Mouse (Mus musculus): Measurements from ENCODE around the gene Lif. TPM values are rescaled to one million over a fixed set of nuclear protein-coding genes. Genes with fewer than 3 reads are reported as not detected.

Lif gene
- polyA plus RNA-seq, 1 experiment: 12.1 TPM

DNA sequence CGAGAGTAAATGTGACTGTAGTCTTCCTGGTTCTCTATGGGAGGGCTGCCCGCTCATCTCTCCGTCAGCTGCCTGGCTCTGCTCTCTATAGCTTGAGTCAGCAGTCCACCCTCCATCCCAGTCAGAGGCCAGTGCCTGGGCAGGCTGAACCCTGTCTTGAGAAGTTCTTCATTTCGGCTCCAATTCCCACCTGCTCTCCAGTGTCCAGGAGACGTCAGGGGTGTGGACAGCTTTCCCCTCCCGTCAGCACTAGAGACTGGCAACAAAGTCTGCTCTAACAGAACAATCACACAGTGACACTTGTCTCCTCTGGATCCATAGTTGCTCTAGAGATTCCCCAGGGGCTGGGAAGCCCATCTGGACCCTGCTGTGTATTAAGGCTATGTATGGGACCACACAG, 36.7 kb downstream of the Lif start:
- TF ChIP-seq EP300 (IDR thresholded peaks at IDR 0.05; ENCODE audit: insufficient read depth, low read depth, low read length) (no peak), POLR2A (IDR thresholded peaks at IDR 0.05; ENCODE audit: insufficient read depth, low read length) (no peak), CTCF (IDR thresholded peaks at IDR 0.05; ENCODE audit: low read depth, low read length) (no peak)
- Histone ChIP-seq H3K27ac (ENCODE audit: insufficient read depth, low read length) (no peak overlapping the region), H3K36me3 (ENCODE audit: control insufficient read depth, insufficient read depth, low read length, poor library complexity, severe bottlenecking) (no peaks in the 10 kb centered on the region), H3K9me3 (replicated peaks; ENCODE audit: control insufficient read depth, insufficient read depth, low read length, poor library complexity, severe bottlenecking) (no peaks in the 10 kb centered on the region), H3K4me1 (ENCODE audit: control insufficient read depth, insufficient read depth, low read length) (peaks cover 5% of the 10 kb centered on the region), H3K9ac (ENCODE audit: low read depth, poor library complexity, severe bottlenecking) (no peak overlapping the region), H3K27me3 (ENCODE audit: control insufficient read depth, insufficient read depth, low read length, poor library complexity, severe bottlenecking) (no peaks in the 10 kb centered on the region), H3K4me3 (ENCODE audit: low read depth, low read length) (no peak overlapping the region)

DNA sequence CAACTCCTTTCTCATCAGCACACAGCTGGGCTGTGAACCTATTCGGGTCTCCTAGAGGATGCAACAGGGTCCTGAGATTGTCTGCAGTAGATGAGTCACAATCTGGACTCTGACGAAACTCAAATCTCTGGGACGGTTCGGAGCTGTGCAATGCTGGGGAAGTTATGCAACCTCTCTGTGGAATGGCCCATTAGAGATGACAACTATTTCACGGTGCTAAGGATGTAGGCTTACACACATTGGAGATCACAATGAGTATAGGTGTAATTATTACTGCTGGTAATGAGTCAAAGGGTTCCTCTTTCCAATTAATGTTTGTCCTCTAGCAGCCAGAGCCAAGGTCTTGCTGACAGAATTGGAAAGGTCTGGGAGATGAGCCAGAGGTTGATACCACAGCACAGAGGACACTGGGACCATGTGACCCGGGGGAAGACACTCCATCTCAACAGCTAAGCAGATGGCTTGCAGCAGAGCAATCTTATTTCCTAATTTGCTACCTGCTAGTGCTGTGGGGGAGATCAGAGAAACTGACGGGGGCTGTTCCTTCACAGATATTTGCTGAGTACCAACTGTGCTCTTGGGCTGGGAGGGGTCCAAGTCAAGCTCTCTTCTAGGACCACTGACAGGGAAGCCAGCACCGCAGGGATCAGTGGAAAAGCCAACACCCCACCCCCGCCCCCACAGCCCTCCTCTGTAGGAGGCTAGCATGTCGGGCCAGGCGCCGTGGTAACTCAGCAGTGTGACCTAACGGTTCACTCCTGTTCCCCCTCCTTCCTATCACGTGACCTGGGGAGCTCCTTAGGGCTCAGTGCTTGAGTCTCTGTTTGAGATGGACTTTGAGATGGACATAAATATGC, 37.4 kb downstream of the Lif start:
- no peak overlapping the region for H3K4me3 ChIP-seq (ENCODE audit: low read depth, low read length)
- TF ChIP-seq POLR2A (IDR thresholded peaks at IDR 0.05; ENCODE audit: insufficient read depth, low read length) (no peak), EP300 (IDR thresholded peaks at IDR 0.05; ENCODE audit: insufficient read depth, low read depth, low read length) (no peak), CTCF (IDR thresholded peaks at IDR 0.05; ENCODE audit: low read depth, low read length) (no peak)
- no peak overlapping the region for H3K9ac ChIP-seq (ENCODE audit: low read depth, poor library complexity, severe bottlenecking)
- H3K9me3 ChIP-seq (replicated peaks; ENCODE audit: control insufficient read depth, insufficient read depth, low read length, poor library complexity, severe bottlenecking): no peaks in the 10 kb centered on the region
- H3K36me3 ChIP-seq (ENCODE audit: control insufficient read depth, insufficient read depth, low read length, poor library complexity, severe bottlenecking): no peaks in the 10 kb centered on the region
- no peaks in the 10 kb centered on the region for H3K27me3 ChIP-seq (ENCODE audit: control insufficient read depth, insufficient read depth, low read length, poor library complexity, severe bottlenecking)
- H3K27ac ChIP-seq (ENCODE audit: insufficient read depth, low read length): no peak overlapping the region
- peaks cover 5% of the 10 kb centered on the region for H3K4me1 ChIP-seq (ENCODE audit: control insufficient read depth, insufficient read depth, low read length)

DNA sequence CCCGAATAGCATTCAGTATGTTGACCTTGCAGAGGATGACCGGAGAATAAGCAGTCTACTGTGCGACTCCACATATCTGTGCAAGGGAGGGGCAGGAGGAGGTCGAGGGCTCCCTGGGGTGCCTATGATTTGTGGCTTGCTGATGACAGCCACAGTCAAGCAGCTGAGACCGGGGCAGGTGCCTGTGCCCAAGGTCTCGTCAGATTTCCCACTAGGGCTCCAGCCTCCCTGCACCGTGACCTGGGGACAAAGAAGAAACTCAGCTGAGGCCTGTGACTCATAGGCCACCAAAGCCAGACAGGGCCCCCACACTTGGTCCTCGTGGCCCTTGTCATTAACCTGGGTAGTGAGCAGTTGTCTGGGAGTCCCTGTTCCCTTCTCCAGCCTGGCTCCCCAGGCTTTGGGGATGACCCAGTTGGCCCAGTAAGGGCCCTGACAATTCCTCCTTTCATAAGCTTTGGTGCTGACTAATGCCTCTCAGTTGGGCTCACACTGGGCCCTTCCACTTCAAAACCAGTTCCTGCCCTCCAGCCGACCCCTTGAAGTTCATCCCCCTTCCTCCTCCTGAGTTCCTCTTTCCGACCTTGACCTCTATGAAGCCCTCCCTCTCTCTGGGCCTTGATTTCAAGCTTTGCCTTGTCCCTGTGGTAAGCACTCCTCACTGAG, 39.4 kb downstream of the Lif start:
- TF ChIP-seq CTCF (IDR thresholded peaks at IDR 0.05; ENCODE audit: low read depth, low read length) (no peak), POLR2A (IDR thresholded peaks at IDR 0.05; ENCODE audit: insufficient read depth, low read length) (no peak), EP300 (IDR thresholded peaks at IDR 0.05; ENCODE audit: insufficient read depth, low read depth, low read length) (no peak)
- Histone ChIP-seq H3K9ac (ENCODE audit: low read depth, poor library complexity, severe bottlenecking) (no peak overlapping the region), H3K9me3 (replicated peaks; ENCODE audit: control insufficient read depth, insufficient read depth, low read length, poor library complexity, severe bottlenecking) (no peaks in the 10 kb centered on the region), H3K36me3 (ENCODE audit: control insufficient read depth, insufficient read depth, low read length, poor library complexity, severe bottlenecking) (no peaks in the 10 kb centered on the region), H3K4me3 (ENCODE audit: low read depth, low read length) (no peak overlapping the region), H3K27me3 (ENCODE audit: control insufficient read depth, insufficient read depth, low read length, poor library complexity, severe bottlenecking) (no peaks in the 10 kb centered on the region), H3K4me1 (ENCODE audit: control insufficient read depth, insufficient read depth, low read length) (peaks cover 5% of the 10 kb centered on the region), H3K27ac (ENCODE audit: insufficient read depth, low read length) (no peak overlapping the region)

DNA sequence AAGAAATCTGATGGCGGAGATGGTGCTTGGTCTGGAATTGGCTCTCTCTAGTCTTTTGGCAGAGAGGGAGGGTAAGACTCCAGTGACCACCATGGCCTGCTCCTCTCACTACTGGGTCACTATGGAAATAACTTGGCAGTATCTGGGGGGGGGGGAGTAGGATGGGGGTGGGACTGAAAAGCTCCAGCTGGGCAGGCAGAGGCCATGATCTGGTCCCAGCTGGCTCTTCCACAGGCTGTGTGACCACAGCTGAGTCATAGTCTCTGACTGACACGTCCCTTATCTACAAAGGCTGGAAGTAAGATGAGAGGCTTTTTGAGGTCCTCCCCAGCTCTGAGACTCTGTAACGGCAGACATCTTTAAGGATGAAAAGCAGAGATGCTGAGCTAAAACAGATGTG, 40.4 kb downstream of the Lif start:
- H3K9me3 ChIP-seq (replicated peaks; ENCODE audit: control insufficient read depth, insufficient read depth, low read length, poor library complexity, severe bottlenecking): no peaks in the 10 kb centered on the region
- no peak for TF ChIP-seq EP300 (IDR thresholded peaks at IDR 0.05; ENCODE audit: insufficient read depth, low read depth, low read length)
- no peak for TF ChIP-seq POLR2A (IDR thresholded peaks at IDR 0.05; ENCODE audit: insufficient read depth, low read length)
- TF ChIP-seq CTCF (IDR thresholded peaks at IDR 0.05; ENCODE audit: low read depth, low read length): no peak
- no peak overlapping the region for H3K4me3 ChIP-seq (ENCODE audit: low read depth, low read length)
- no peaks in the 10 kb centered on the region for H3K36me3 ChIP-seq (ENCODE audit: control insufficient read depth, insufficient read depth, low read length, poor library complexity, severe bottlenecking)
- H3K9ac ChIP-seq (ENCODE audit: low read depth, poor library complexity, severe bottlenecking): no peak overlapping the region
- H3K4me1 ChIP-seq (ENCODE audit: control insufficient read depth, insufficient read depth, low read length): peaks cover 8% of the 10 kb centered on the region
- H3K27ac ChIP-seq (ENCODE audit: insufficient read depth, low read length): no peak overlapping the region
- no peaks in the 10 kb centered on the region for H3K27me3 ChIP-seq (ENCODE audit: control insufficient read depth, insufficient read depth, low read length, poor library complexity, severe bottlenecking)

DNA sequence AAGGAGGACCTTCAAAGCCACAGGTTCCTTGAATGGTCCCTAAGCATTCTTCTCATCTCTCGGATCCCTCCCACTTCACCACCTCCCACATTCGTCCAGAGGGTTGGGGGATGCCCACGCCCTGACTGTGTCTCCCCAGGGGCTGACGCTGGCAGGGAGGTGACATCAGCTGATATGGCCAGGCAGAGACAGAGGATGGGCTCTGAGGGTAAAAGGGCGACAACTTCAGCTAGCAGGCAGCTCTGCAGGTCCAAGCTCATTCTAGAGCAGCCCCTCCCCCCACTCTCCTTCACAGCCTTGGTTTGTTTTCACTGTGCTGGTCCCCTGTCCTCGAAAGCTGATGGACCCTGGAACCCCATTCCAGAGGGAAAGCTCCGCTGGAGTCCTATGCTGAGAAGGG, 41.3 kb downstream of the Lif start:
- H3K4me1 ChIP-seq (ENCODE audit: control insufficient read depth, insufficient read depth, low read length): peaks cover 13% of the 10 kb centered on the region
- no peak for TF ChIP-seq POLR2A (IDR thresholded peaks at IDR 0.05; ENCODE audit: insufficient read depth, low read length)
- no peak for TF ChIP-seq EP300 (IDR thresholded peaks at IDR 0.05; ENCODE audit: insufficient read depth, low read depth, low read length)
- TF ChIP-seq CTCF (IDR thresholded peaks at IDR 0.05; ENCODE audit: low read depth, low read length): no peak
- H3K27ac ChIP-seq (ENCODE audit: insufficient read depth, low read length): peak overlapping the region; percentile 37; the same call in 1 of the 2 replicates
- H3K27me3 ChIP-seq (ENCODE audit: control insufficient read depth, insufficient read depth, low read length, poor library complexity, severe bottlenecking): no peaks in the 10 kb centered on the region
- H3K9ac ChIP-seq (ENCODE audit: low read depth, poor library complexity, severe bottlenecking): no peak overlapping the region
- H3K36me3 ChIP-seq (ENCODE audit: control insufficient read depth, insufficient read depth, low read length, poor library complexity, severe bottlenecking): no peaks in the 10 kb centered on the region
- no peak overlapping the region for H3K4me3 ChIP-seq (ENCODE audit: low read depth, low read length)
- H3K9me3 ChIP-seq (replicated peaks; ENCODE audit: control insufficient read depth, insufficient read depth, low read length, poor library complexity, severe bottlenecking): no peaks in the 10 kb centered on the region

DNA sequence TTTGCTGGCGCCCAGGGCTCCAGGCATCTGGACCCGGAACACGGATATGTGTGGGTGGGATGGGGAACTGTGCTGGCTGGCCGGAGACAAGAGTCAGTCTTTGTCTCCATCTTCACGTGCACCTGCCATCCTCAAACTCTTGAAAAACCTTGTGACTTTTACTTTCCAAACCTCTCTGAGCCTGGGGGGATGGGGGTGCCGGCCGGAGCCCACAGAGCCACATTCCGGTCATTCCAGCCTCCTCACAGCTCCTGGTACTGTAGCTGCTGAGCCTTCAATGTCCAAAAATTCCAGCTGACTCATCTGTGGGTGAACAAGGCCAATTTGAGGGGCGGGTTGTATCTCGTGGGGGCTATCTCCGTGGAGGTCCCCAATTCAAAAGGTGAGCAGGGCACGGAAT, 41.8 kb downstream of the Lif start:
- H3K9me3 ChIP-seq (replicated peaks; ENCODE audit: control insufficient read depth, insufficient read depth, low read length, poor library complexity, severe bottlenecking): no peaks in the 10 kb centered on the region
- H3K4me3 ChIP-seq (ENCODE audit: low read depth, low read length): no peak overlapping the region; the same call in 1 of the 2 replicates
- TF ChIP-seq CTCF (IDR thresholded peaks at IDR 0.05; ENCODE audit: low read depth, low read length) (no peak), EP300 (IDR thresholded peaks at IDR 0.05; ENCODE audit: insufficient read depth, low read depth, low read length) (peak; percentile 76)
- H3K27me3 ChIP-seq (ENCODE audit: control insufficient read depth, insufficient read depth, low read length, poor library complexity, severe bottlenecking): no peaks in the 10 kb centered on the region
- peak overlapping the region; percentile 37; the same call in 1 of the 2 replicates for H3K27ac ChIP-seq (ENCODE audit: insufficient read depth, low read length)
- peaks cover 13% of the 10 kb centered on the region for H3K4me1 ChIP-seq (ENCODE audit: control insufficient read depth, insufficient read depth, low read length)
- H3K9ac ChIP-seq (ENCODE audit: low read depth, poor library complexity, severe bottlenecking): no peak overlapping the region
- H3K36me3 ChIP-seq (ENCODE audit: control insufficient read depth, insufficient read depth, low read length, poor library complexity, severe bottlenecking): no peaks in the 10 kb centered on the region

All from ES-Bruce4 (cell line).